Mouse (Mus musculus): ENCODE measurements at regions not wholly inside any gene's neighbourhood (a gene's known extent, or its start where the extent isn't known, plus 50 kb on each side); places are given as distances from the start of the nearest gene placed in this dataset.

DNA sequence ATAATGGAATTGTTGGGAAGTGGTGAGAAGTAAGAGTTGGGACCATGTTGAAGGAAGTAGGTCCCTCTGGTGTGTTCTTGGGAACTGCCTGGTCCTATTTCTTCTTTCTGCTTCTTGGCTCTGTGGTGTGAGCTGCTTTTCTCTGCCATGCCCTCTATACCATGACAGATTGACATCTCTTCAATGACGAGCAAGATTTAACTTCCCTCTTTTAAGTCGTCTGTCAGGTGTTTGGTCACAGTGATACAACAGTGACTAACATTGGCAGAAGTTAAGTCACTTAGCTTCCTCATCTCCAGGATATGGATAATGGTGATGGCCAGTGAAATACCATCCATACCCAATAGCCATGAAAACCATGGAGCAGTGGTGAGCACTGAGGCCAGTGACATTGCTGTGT is 122.9 kb downstream of the Ipo8 start:
- DNase-seq (ENCODE audit: extremely low read depth), result peak; percentile 4
- in situ Hi-C loops (cut with MboI; ENCODE audit: low pct_ligation_motif_present, low pct_unique_long_range_greater_than_20kb, low sequenced_read_pairs) (no loop called here), dilution Hi-C loops (cut with MboI; ENCODE audit: extremely low pct_ligation_motif_present, extremely low pct_unique_long_range_greater_than_20kb, low sequenced_read_pairs) (no loop called here)
- Histone ChIP-seq H3K4me2 (ENCODE audit: insufficient read depth, low read depth, poor library complexity, severe bottlenecking) (no peak overlapping the region), H3K79me2 (replicated peaks; ENCODE audit: control insufficient read depth, extremely low read depth, insufficient read depth, poor library complexity, severe bottlenecking) (no peaks in the 10 kb centered on the region), H3K4me3 (replicated peaks in 1 of 3; ENCODE audit: low read depth in 2 of 3, low read length in 2 of 3, poor library complexity in 1 of 3) (no peak overlapping the region), H3K4me1 (ENCODE audit: control insufficient read depth in 1 of 2, insufficient read depth in 2 of 2) (peaks cover 8 to 12% of the 10 kb centered on the region in 2 experiments), H3K9ac (ENCODE audit: insufficient read depth, low read depth) (no peak overlapping the region), H3K36me3 (replicated peaks in 1 of 2; ENCODE audit: control insufficient read depth in 1 of 2, insufficient read depth in 1 of 2, low read length in 1 of 2) (no peaks in the 10 kb centered on the region), H3K27ac (ENCODE audit: insufficient read depth, low read depth) (no peak overlapping the region), H3K9me3 (replicated peaks; ENCODE audit: low read length) (no peaks in the 10 kb centered on the region), H3K27me3 (replicated peaks) (no peaks in the 10 kb centered on the region)
- TF ChIP-seq ZNF384 (IDR thresholded peaks at IDR 0.05; ENCODE audit: low read depth, low read length) (no peak), ETS1 (conservative IDR thresholded peaks at IDR 0.05; ENCODE audit: low read depth, low read length) (no peak), IRF4 (IDR thresholded peaks at IDR 0.05; ENCODE audit: low read depth, low read length) (no peak), MYC (IDR thresholded peaks at IDR 0.05; ENCODE audit: low read depth, low read length) (no peak), MAZ (IDR thresholded peaks at IDR 0.05; ENCODE audit: low read depth, low read length) (no peak), EP300 (IDR thresholded peaks at IDR 0.05; ENCODE audit: low read length) (no peak), CTCF (conservative IDR thresholded peaks at IDR 0.05 in 1 of 2, IDR thresholded peaks at IDR 0.05 in 1 of 2; ENCODE audit: low read depth in 2 of 2, low read length in 2 of 2) (no peak), POLR2AphosphoS2 (IDR thresholded peaks at IDR 0.05; ENCODE audit: low read depth, low read length) (no peak), CHD1 (IDR thresholded peaks at IDR 0.05; ENCODE audit: low read depth, low read length) (no peak)

DNA sequence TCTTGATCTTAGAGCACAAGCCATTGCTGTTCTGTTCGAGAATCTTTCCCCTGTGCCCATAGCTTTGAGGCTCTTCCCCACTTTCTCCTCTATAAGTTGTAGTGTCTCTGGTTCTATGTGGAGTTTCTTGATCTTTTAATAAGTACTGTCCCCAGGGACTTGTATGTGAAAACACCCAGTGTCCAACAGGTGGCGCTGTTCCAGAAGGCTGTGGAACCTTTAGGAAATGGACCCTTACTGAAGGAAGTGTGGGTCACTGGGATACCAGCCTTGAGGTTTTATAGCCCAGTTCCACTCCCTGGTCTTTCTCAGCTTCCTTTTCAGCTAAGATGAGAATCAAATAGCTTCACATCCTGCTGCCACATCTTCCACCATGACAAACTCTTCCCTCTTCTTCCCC is 125.6 kb downstream of the Ipo8 start:
- TF ChIP-seq RAD21 (IDR thresholded peaks at IDR 0.05; ENCODE audit: low read depth, low read length) (peak; percentile 55), POLR2A (IDR thresholded peaks at IDR 0.05; ENCODE audit: low read depth, low read length) (no peak), TBP (conservative IDR thresholded peaks at IDR 0.05; ENCODE audit: low read depth, low read length) (no peak), MEF2A (IDR thresholded peaks at IDR 0.05; ENCODE audit: borderline replicate concordance, low read depth, low read length) (no peak), CTCF (conservative IDR thresholded peaks at IDR 0.05 in 1 of 2, IDR thresholded peaks at IDR 0.05 in 1 of 2; ENCODE audit: low read depth in 2 of 2, low read length in 2 of 2) (peak; percentile 76 to 85), NRF1 (IDR thresholded peaks at IDR 0.05; ENCODE audit: low read depth, low read length) (no peak), E2F4 (IDR thresholded peaks at IDR 0.05; ENCODE audit: insufficient replicate concordance, low read depth, low read length) (no peak), SMC3 (IDR thresholded peaks at IDR 0.05; ENCODE audit: low read depth, low read length) (peak; percentile 64), UBTF (IDR thresholded peaks at IDR 0.05; ENCODE audit: low read depth, low read length) (no peak)
- Histone ChIP-seq H3K79me2 (replicated peaks; ENCODE audit: control insufficient read depth, extremely low read depth, insufficient read depth, poor library complexity, severe bottlenecking) (no peaks in the 10 kb centered on the region), H3K27me3 (replicated peaks) (no peaks in the 10 kb centered on the region), H3K4me2 (ENCODE audit: insufficient read depth, low read depth, poor library complexity, severe bottlenecking) (no peak overlapping the region), H3K4me1 (ENCODE audit: control insufficient read depth in 1 of 2, insufficient read depth in 2 of 2) (peaks cover 5 to 8% of the 10 kb centered on the region in 2 experiments), H3K9me3 (replicated peaks; ENCODE audit: low read length) (no peaks in the 10 kb centered on the region), H3K9ac (ENCODE audit: insufficient read depth, low read depth) (no peak overlapping the region), H3K36me3 (replicated peaks in 1 of 2; ENCODE audit: control insufficient read depth in 1 of 2, insufficient read depth in 1 of 2, low read length in 1 of 2) (no peaks in the 10 kb centered on the region), H3K27ac (ENCODE audit: insufficient read depth, low read depth) (no peak overlapping the region), H3K4me3 (replicated peaks in 1 of 3; ENCODE audit: low read depth in 2 of 3, low read length in 2 of 3, poor library complexity in 1 of 3) (no peak overlapping the region)
- dilution Hi-C loops (cut with MboI; ENCODE audit: extremely low pct_ligation_motif_present, extremely low pct_unique_long_range_greater_than_20kb, low sequenced_read_pairs) (no loop called here), in situ Hi-C loops (cut with MboI; ENCODE audit: low pct_ligation_motif_present, low pct_unique_long_range_greater_than_20kb, low sequenced_read_pairs) (no loop called here)
- DNase-seq (ENCODE audit: extremely low read depth), result peak; percentile 72
